ENCODE assay signal across 23 mouse cellular contexts in genomic region chr5:9264361-9264760, GRCm38 (mm10). TPM values are rescaled to one million over a fixed set of nuclear protein-coding genes. Genes with fewer than 3 reads are reported as not detected.
DNase-seq lines count a peak whose midpoint lies in the region; ATAC-seq lines count a peak whose summit lies in the region.
"Had no signal": no experiment of that assay in that cellular context is flagged by ENCODE, and none has a peak within 500 bp of the region (broad histone marks: within the 10 kb centered on the region; RNA-seq: fewer than 3 reads in every experiment).

No protein-coding gene starts in this region.

- no peaks in the 10 kb centered on the region for H3K9me3 ChIP-seq in midbrain, embryonic 14.5 days (ENCODE audit: control insufficient read depth, low read length)
- no peaks in the 10 kb centered on the region for H3K9me3 ChIP-seq in midbrain, embryonic 11.5 days (ENCODE audit: control insufficient read depth, low read length)
- no peaks in the 10 kb centered on the region for H3K9me3 ChIP-seq in liver, embryonic 12.5 days (replicated peaks)
- H3K9me3 ChIP-seq: forebrain, embryonic 13.5 days; heart, embryonic 13.5 days; lung, embryonic 15.5 days; midbrain, embryonic 12.5 days; neural tube, embryonic 13.5 days had no signal

- H3K4me1 ChIP-seq in midbrain, embryonic 14.5 days (ENCODE audit: control insufficient read depth, insufficient read depth, low read length): peaks cover 14% of the 10 kb centered on the region
- H3K4me1 ChIP-seq in midbrain, embryonic 11.5 days (ENCODE audit: control insufficient read depth, insufficient read depth, low read length): no peaks in the 10 kb centered on the region
- peaks cover 17% of the 10 kb centered on the region for H3K4me1 ChIP-seq in liver, embryonic 12.5 days
- H3K4me1 ChIP-seq: heart, embryonic 13.5 days; lung, embryonic 15.5 days had no signal

- H3K27ac ChIP-seq in midbrain, embryonic 14.5 days (replicated peaks; ENCODE audit: low read depth, low read length): no peak overlapping the region
- H3K27ac ChIP-seq in midbrain, embryonic 11.5 days (ENCODE audit: low read depth, low read length): no peak overlapping the region
- H3K27ac ChIP-seq in liver, embryonic 12.5 days: no peak overlapping the region
- H3K27ac ChIP-seq: forebrain, embryonic 13.5 days; heart, embryonic 13.5 days; left cerebral cortex, adult 2 months; lung, embryonic 15.5 days; midbrain, embryonic 12.5 days; neural tube, embryonic 13.5 days had no signal

- H3K9ac ChIP-seq in midbrain, embryonic 14.5 days (replicated peaks; ENCODE audit: low read length): no peak overlapping the region
- H3K9ac ChIP-seq in midbrain, embryonic 11.5 days (ENCODE audit: low read length): no peak overlapping the region
- no peak overlapping the region for H3K9ac ChIP-seq in liver, embryonic 12.5 days
- H3K9ac ChIP-seq: forebrain, embryonic 13.5 days; heart, embryonic 13.5 days; lung, embryonic 15.5 days; midbrain, embryonic 12.5 days; neural tube, embryonic 13.5 days had no signal

- no peak overlapping the region for H3K4me2 ChIP-seq in midbrain, embryonic 14.5 days (ENCODE audit: low read length)
- no peak overlapping the region for H3K4me2 ChIP-seq in midbrain, embryonic 11.5 days
- no peak overlapping the region for H3K4me2 ChIP-seq in liver, embryonic 12.5 days
- H3K4me2 ChIP-seq: forebrain, embryonic 13.5 days; heart, embryonic 13.5 days; lung, embryonic 15.5 days; midbrain, embryonic 12.5 days; neural tube, embryonic 13.5 days had no signal

- ATAC-seq in midbrain, embryonic 14.5 days (ENCODE audit: low FRiP score, low TSS enrichment): no peak
- ATAC-seq in midbrain, embryonic 11.5 days (ENCODE audit: low FRiP score): no peak
- ATAC-seq in liver, embryonic 12.5 days: peak; percentile 82
- ATAC-seq: forebrain, embryonic 13.5 days had no signal

- H3K27me3 ChIP-seq in midbrain, embryonic 14.5 days (ENCODE audit: control insufficient read depth, insufficient read depth, low read length): no peaks in the 10 kb centered on the region
- H3K27me3 ChIP-seq in midbrain, embryonic 11.5 days (ENCODE audit: control insufficient read depth, insufficient read depth, low read length): no peaks in the 10 kb centered on the region
- H3K27me3 ChIP-seq in liver, embryonic 12.5 days (replicated peaks): peaks cover 28% of the 10 kb centered on the region
- H3K27me3 ChIP-seq: neural tube, embryonic 13.5 days had no signal

- H3K4me3 ChIP-seq in midbrain, embryonic 14.5 days (replicated peaks; ENCODE audit: low read depth, low read length): no peak overlapping the region
- no peak overlapping the region for H3K4me3 ChIP-seq in midbrain, embryonic 11.5 days (ENCODE audit: low read depth, low read length)
- H3K4me3 ChIP-seq in liver, embryonic 12.5 days: no peak overlapping the region
- H3K4me3 ChIP-seq: forebrain, embryonic 13.5 days; heart, embryonic 13.5 days; left cerebral cortex, adult 2 months; lung, embryonic 15.5 days; midbrain, embryonic 12.5 days; neural tube, embryonic 13.5 days had no signal

- 80% methylated on average over 4 of the region's 4 CpGs for WGBS in midbrain, embryonic 14.5 days
- WGBS in midbrain, embryonic 11.5 days: 78% methylated on average over 4 of the region's 4 CpGs
- WGBS in liver, embryonic 12.5 days (ENCODE audit: insufficient replicate concordance): 48% methylated on average over 4 of the region's 4 CpGs

- DNase-seq in midbrain, embryonic 14.5 days: peak; percentile 20
- DNase-seq in midbrain, embryonic 11.5 days (ENCODE audit: low spot score, missing footprints): no peak
- DNase-seq in R1 (ENCODE audit: low read depth, low spot score): peak; percentile 9
- no peak for DNase-seq in right cerebral cortex, postnatal 4 days
- no peak for DNase-seq in frontal cortex, adult 2 months (ENCODE audit: extremely low spot score in 1 of 2, low spot score in 1 of 2)
- DNase-seq in thymus, postnatal 10 days (ENCODE audit: low spot score in 2 of 2): no peak
- DNase-seq: adrenal gland, adult 2 months; cerebellum, adult 9-10 months; gastrocnemius, postnatal 14 days; heart, adult 18-20 months; heart, postnatal 36 days; kidney, adult 8-10 months; kidney, postnatal 36 days; left cerebral cortex, postnatal 4 days; lung, postnatal 4 days; thymus, postnatal 25 days had no signal

- H3K36me3 ChIP-seq in midbrain, embryonic 14.5 days (ENCODE audit: control insufficient read depth, insufficient read depth, low read length): no peaks in the 10 kb centered on the region
- no peaks in the 10 kb centered on the region for H3K36me3 ChIP-seq in midbrain, embryonic 11.5 days (ENCODE audit: control insufficient read depth, insufficient read depth, low read length)
- H3K36me3 ChIP-seq in liver, embryonic 12.5 days: no peaks in the 10 kb centered on the region
- H3K36me3 ChIP-seq: heart, embryonic 13.5 days; lung, embryonic 15.5 days; midbrain, embryonic 12.5 days; neural tube, embryonic 13.5 days had no signal

RNA-seq across cellular contexts. Expression of gene 9330182L06Rik, which starts 1.6 kb away (rescaled TPM):
- polyA plus RNA-seq in midbrain, embryonic 14.5 days (2014; fragmentation: Nextera tagmentation; extraction: Ambion mirVana): 24.9 and 26.8 TPM in 2 replicates
- polyA plus RNA-seq in midbrain, embryonic 11.5 days (2014; fragmentation: Nextera tagmentation; extraction: Ambion mirVana): 5.2 and 5.8 TPM in 2 replicates
- 0.72 and 0.87 TPM in 2 replicates for polyA plus RNA-seq in liver, embryonic 12.5 days (2016; fragmentation: Nextera tagmentation; extraction: Ambion mirVana)
- polyA plus RNA-seq in frontal cortex, adult 2 months (2012; rRNA removed): 15.2 and 15.6 TPM in 2 replicates

Comparison
In these comparisons a context has a peak if more than half of its experiments do, and no peak if none do; other contexts are left out.
1. DNase-seq: peak in midbrain, embryonic 14.5 days (single experiment) and R1 (single experiment); none in midbrain, embryonic 11.5 days (single experiment), right cerebral cortex, postnatal 4 days (single experiment), frontal cortex, adult 2 months (0 of 2) and thymus, postnatal 10 days (0 of 2).